Mouse (Mus musculus) MEL (cell line): ENCODE data around the gene Gpam.

Source experiments
- CTCF ChIP-seq, 3 experiments: IDR thresholded peaks in 2 of 3; conservative IDR thresholded peaks in 1 of 3; 2 replicates each; pipeline ENCODE4 v1.5.1; 2011 to 2012; ENCODE audit warnings: low read length in 3 of 3, low read depth in 2 of 3, mild to moderate bottlenecking in 2 of 3, improper control_type of control experiment in 1 of 3, inconsistent platforms in 1 of 3, mixed read lengths in 1 of 3, moderate library complexity in 1 of 3; ENCODE audit not compliant: control insufficient read depth in 1 of 3, insufficient read depth in 1 of 3, poor library complexity in 1 of 3, severe bottlenecking in 1 of 3
- E2F4 ChIP-seq: IDR thresholded peaks from 2 replicates; pipeline ENCODE4 v1.6.1; 2011; ENCODE audit warnings: low read depth, low read length, improper control_type of control experiment, borderline replicate concordance
- EP300 ChIP-seq, 2 experiments: IDR thresholded peaks; 2 replicates each; pipeline ENCODE4 v1.6.1; 2011; ENCODE audit warnings: improper control_type of control experiment in 2 of 2, low read length in 2 of 2, low read depth in 1 of 2, mild to moderate bottlenecking in 1 of 2
- POLR2AphosphoS2 ChIP-seq: IDR thresholded peaks from 2 replicates; pipeline ENCODE4 v1.6.1; 2011; ENCODE audit warnings: low read length, improper control_type of control experiment
- TCF12 ChIP-seq: IDR thresholded peaks from 2 replicates; pipeline ENCODE4 v1.6.1; 2014; ENCODE audit warnings: low read depth, mild to moderate bottlenecking, inconsistent platforms, low read length, improper control_type of control experiment, moderate library complexity

- no peak for TF ChIP-seq TCF12
- no peak for TF ChIP-seq CTCF (IDR thresholded peaks at IDR 0.05 in 2 of 3, conservative IDR thresholded peaks at IDR 0.05 in 1 of 3; ENCODE audit: control insufficient read depth in 1 of 3, insufficient read depth in 1 of 3, low read depth in 2 of 3, low read length in 3 of 3, poor library complexity in 1 of 3, severe bottlenecking in 1 of 3)
- TF ChIP-seq E2F4: no peak
- TF ChIP-seq POLR2AphosphoS2: no peak
- no peak for TF ChIP-seq EP300 (IDR thresholded peaks at IDR 0.05; ENCODE audit: low read depth in 1 of 2, low read length in 2 of 2)
Measured at GRCm38 (mm10) chr19:55096666-55097065, 30.4 kb downstream of the Gpam start.
